Mouse (Mus musculus) hindbrain, embryonic 16.5 days (tissue): ENCODE measurements around the gene Fam160b1. TPM values are rescaled to one million over a fixed set of nuclear protein-coding genes. Genes with fewer than 3 reads are reported as not detected.

Source experiments
- ATAC-seq: fragments of 200-750 bp; cut with Nextera tagmentation; 2 replicates; pipeline ENCODE4 v1.8.0; 2017; ENCODE audit warnings: moderate TSS enrichment, moderate library complexity
- H3K27ac ChIP-seq: fragments of 300-500 bp; sonication (generic); 2 replicates; pipeline ENCODE4 v1.5.1; 2014; ENCODE audit warnings: low read depth, mild to moderate bottlenecking, control low read depth, low read length, moderate library complexity
- H3K27me3 ChIP-seq: fragments of 300-500 bp; sonication (generic); replicated peaks from 2 replicates; pipeline ENCODE4 v1.6.1; 2014; ENCODE audit warnings: low read length; ENCODE audit not compliant: control insufficient read depth, insufficient read depth
- H3K36me3 ChIP-seq: fragments of 300-500 bp; sonication (generic); 2 replicates; pipeline ENCODE4 v1.6.1; 2014; ENCODE audit warnings: mild to moderate bottlenecking, low read length, moderate library complexity, mixed read lengths; ENCODE audit not compliant: control insufficient read depth, insufficient read depth
- H3K4me1 ChIP-seq: fragments of 300-500 bp; sonication (generic); 2 replicates; pipeline ENCODE4 v1.6.1; 2014; ENCODE audit warnings: low read depth, low read length; ENCODE audit not compliant: control insufficient read depth, insufficient read depth
- H3K4me2 ChIP-seq: fragments of 300-500 bp; sonication (generic); 2 replicates; pipeline ENCODE4 v1.6.1; 2014; ENCODE audit warnings: mild to moderate bottlenecking, low read length, control low read depth, moderate library complexity
- H3K4me3 ChIP-seq: fragments of 300-500 bp; sonication (generic); 2 replicates; pipeline ENCODE4 v1.5.1; 2014; ENCODE audit warnings: mild to moderate bottlenecking, low read length, control low read depth, moderate library complexity
- H3K9ac ChIP-seq: fragments of 300-500 bp; sonication (generic); 2 replicates; pipeline ENCODE4 v1.6.1; 2014; ENCODE audit warnings: low read depth, mild to moderate bottlenecking, control low read depth, low read length, moderate library complexity
- H3K9me3 ChIP-seq: fragments of 300-500 bp; sonication (generic); 2 replicates; pipeline ENCODE4 v1.6.1; 2014; ENCODE audit warnings: mild to moderate bottlenecking, low read length, moderate library complexity; ENCODE audit not compliant: control insufficient read depth
- WGBS: fragments of 180-500 bp; shearing (Covaris S2); extraction: QIAGEN DNeasy Blood & Tissue Kit; methylation state at CpG from one replicate; pipeline ENCODE4 v1.1.7; 2014; 5-methylcytosine and 5-hydroxymethylcytosine counted together
- polyA plus RNA-seq: library from polyadenylated mRNA; unstranded; fragments of >200 nt; fragmentation: Nextera tagmentation; extraction: Ambion mirVana; gene quantifications from 2 replicates; pipeline ENCODE4 v1.2.1, GENCODE M21; 2015

Gene Fam160b1
- polyA plus RNA-seq, 1 experiment from 2014 or later, result 11.2 TPM

GRCm38 (mm10) chr19:57322491-57322890, 38.0 kb upstream of the Fam160b1 start:
- no peaks in the 10 kb centered on the region for H3K27me3 ChIP-seq
- WGBS, result 66% methylated on average over 4 of the region's 4 CpGs
- H3K4me2 ChIP-seq, result no peak overlapping the region
- no peak overlapping the region for H3K4me3 ChIP-seq
- no peaks in the 10 kb centered on the region; the same call in 1 of the 2 replicates for H3K9me3 ChIP-seq
- no peaks in the 10 kb centered on the region for H3K4me1 ChIP-seq
- ATAC-seq, result no peak
- H3K27ac ChIP-seq, result no peak overlapping the region
- H3K9ac ChIP-seq, result no peak overlapping the region
- H3K36me3 ChIP-seq, result no peaks in the 10 kb centered on the region

GRCm38 (mm10) chr19:57323087-57323486, 37.4 kb upstream of the Fam160b1 start:
- H3K9ac ChIP-seq, result no peak overlapping the region
- no peaks in the 10 kb centered on the region for H3K27me3 ChIP-seq
- no peak overlapping the region for H3K4me2 ChIP-seq
- ATAC-seq, result no peak
- no peak overlapping the region for H3K4me3 ChIP-seq
- no peaks in the 10 kb centered on the region for H3K36me3 ChIP-seq
- 63% methylated on average over 8 of the region's 8 CpGs for WGBS
- H3K9me3 ChIP-seq, result no peaks in the 10 kb centered on the region; the same call in 1 of the 2 replicates
- H3K27ac ChIP-seq, result no peak overlapping the region
- no peaks in the 10 kb centered on the region for H3K4me1 ChIP-seq

GRCm38 (mm10) chr19:57325748-57326300, 34.7 kb upstream of the Fam160b1 start:
- 36% methylated on average over 7 of the region's 7 CpGs for WGBS
- no peaks in the 10 kb centered on the region for H3K9me3 ChIP-seq
- H3K27ac ChIP-seq, result no peak overlapping the region
- H3K27me3 ChIP-seq, result no peaks in the 10 kb centered on the region
- H3K4me1 ChIP-seq, result no peaks in the 10 kb centered on the region
- no peak overlapping the region for H3K4me3 ChIP-seq
- H3K4me2 ChIP-seq, result no peak overlapping the region
- H3K36me3 ChIP-seq, result no peaks in the 10 kb centered on the region
- no peak overlapping the region for H3K9ac ChIP-seq
- ATAC-seq, result no peak

GRCm38 (mm10) chr19:57327679-57328078, 32.8 kb upstream of the Fam160b1 start:
- ATAC-seq, result no peak
- Histone ChIP-seq H3K4me1 (no peaks in the 10 kb centered on the region), H3K9ac (no peak overlapping the region), H3K36me3 (no peaks in the 10 kb centered on the region), H3K9me3 (no peaks in the 10 kb centered on the region), H3K27ac (no peak overlapping the region), H3K4me2 (no peak overlapping the region), H3K27me3 (no peaks in the 10 kb centered on the region), H3K4me3 (no peak overlapping the region)

- no peaks in the 10 kb centered on the region for H3K4me1 ChIP-seq
- H3K27me3 ChIP-seq, result no peaks in the 10 kb centered on the region
- H3K9me3 ChIP-seq, result no peaks in the 10 kb centered on the region
- no peak overlapping the region for H3K4me2 ChIP-seq
- no peak overlapping the region for H3K4me3 ChIP-seq
- no peak overlapping the region for H3K27ac ChIP-seq
- H3K9ac ChIP-seq, result no peak overlapping the region
- ATAC-seq, result no peak
- H3K36me3 ChIP-seq, result no peaks in the 10 kb centered on the region
- WGBS, result 95% methylated on average over 7 of the region's 7 CpGs
Measured at GRCm38 (mm10) chr19:57328269-57328668, 32.2 kb upstream of the Fam160b1 start.

- WGBS, result 63% methylated on average over 12 of the region's 12 CpGs
- H3K4me2 ChIP-seq, result no peak overlapping the region
- no peak overlapping the region for H3K9ac ChIP-seq
- H3K9me3 ChIP-seq, result no peaks in the 10 kb centered on the region
- ATAC-seq, result no peak
- H3K4me1 ChIP-seq, result no peaks in the 10 kb centered on the region
- no peak overlapping the region for H3K27ac ChIP-seq
- H3K36me3 ChIP-seq, result no peaks in the 10 kb centered on the region
- H3K27me3 ChIP-seq, result no peaks in the 10 kb centered on the region
- H3K4me3 ChIP-seq, result no peak overlapping the region
Measured at GRCm38 (mm10) chr19:57328792-57329191, 31.7 kb upstream of the Fam160b1 start.

- WGBS, result 86% methylated on average over 11 of the region's 11 CpGs
- no peak overlapping the region for H3K4me3 ChIP-seq
Measured at GRCm38 (mm10) chr19:57330309-57330708, 30.2 kb upstream of the Fam160b1 start.

GRCm38 (mm10) chr19:57331237-57331636, 29.2 kb upstream of the Fam160b1 start:
- no peak for ATAC-seq
- WGBS, result 88% methylated on average over 6 of the region's 6 CpGs
- Histone ChIP-seq H3K4me1 (no peaks in the 10 kb centered on the region), H3K27ac (no peak overlapping the region), H3K4me3 (no peak overlapping the region), H3K4me2 (no peak overlapping the region), H3K9me3 (no peaks in the 10 kb centered on the region), H3K9ac (no peak overlapping the region), H3K27me3 (no peaks in the 10 kb centered on the region), H3K36me3 (no peaks in the 10 kb centered on the region)

More at GRCm38 (mm10) chr19:57330309-57330708, 30.2 kb upstream of the Fam160b1 start:
- H3K9ac ChIP-seq, result no peak overlapping the region
- H3K4me1 ChIP-seq, result no peaks in the 10 kb centered on the region
- H3K27ac ChIP-seq, result no peak overlapping the region
- H3K4me2 ChIP-seq, result no peak overlapping the region
- H3K36me3 ChIP-seq, result no peaks in the 10 kb centered on the region
- H3K9me3 ChIP-seq, result no peaks in the 10 kb centered on the region
- H3K27me3 ChIP-seq, result no peaks in the 10 kb centered on the region
- no peak for ATAC-seq

- H3K27me3 ChIP-seq, result no peaks in the 10 kb centered on the region
- H3K4me3 ChIP-seq, result no peak overlapping the region
- H3K4me2 ChIP-seq, result no peak overlapping the region
- H3K4me1 ChIP-seq, result no peaks in the 10 kb centered on the region
- no peak overlapping the region for H3K27ac ChIP-seq
- no peaks in the 10 kb centered on the region for H3K9me3 ChIP-seq
- no peaks in the 10 kb centered on the region for H3K36me3 ChIP-seq
- ATAC-seq, result no peak
- 85% methylated on average over 4 of the region's 4 CpGs for WGBS
- H3K9ac ChIP-seq, result no peak overlapping the region
Measured at GRCm38 (mm10) chr19:57333356-57333755, 27.1 kb upstream of the Fam160b1 start.

GRCm38 (mm10) chr19:57335135-57335534, 25.3 kb upstream of the Fam160b1 start:
- ATAC-seq, result no peak
- Histone ChIP-seq H3K27ac (no peak overlapping the region), H3K27me3 (no peaks in the 10 kb centered on the region), H3K4me2 (no peak overlapping the region), H3K36me3 (no peaks in the 10 kb centered on the region), H3K4me3 (no peak overlapping the region), H3K9me3 (no peaks in the 10 kb centered on the region), H3K9ac (no peak overlapping the region), H3K4me1 (no peaks in the 10 kb centered on the region)
- WGBS, result 52% methylated on average over 8 of the region's 8 CpGs
